14 mouse cellular contexts compared by ENCODE assay signal in genomic region chr14:51384351-51384750, GRCm38 (mm10). TPM values are rescaled to one million over a fixed set of nuclear protein-coding genes. Genes with fewer than 3 reads are reported as not detected.
DNase-seq lines count a peak whose midpoint lies in the region; ATAC-seq and TF ChIP-seq lines count a peak whose summit lies in the region.
"Had no signal": no experiment of that assay in that cellular context is flagged by ENCODE, and none has a peak within 500 bp of the region (broad histone marks: within the 10 kb centered on the region; RNA-seq: fewer than 3 reads in every experiment).

No protein-coding gene starts in this region.

- no peak overlapping the region for H3K9ac ChIP-seq in forebrain, embryonic 12.5 days
- H3K9ac ChIP-seq in forebrain, embryonic 14.5 days (ENCODE audit: low read length) = no peak overlapping the region
- no peak overlapping the region for H3K9ac ChIP-seq in midbrain, embryonic 13.5 days (replicated peaks)
- no peak overlapping the region for H3K9ac ChIP-seq in heart, embryonic 12.5 days
- no peak overlapping the region for H3K9ac ChIP-seq in heart, embryonic 11.5 days (ENCODE audit: low read depth, low read length)
- H3K9ac ChIP-seq: embryonic facial prominence, embryonic 13.5 days; intestine, embryonic 15.5 days; limb, embryonic 13.5 days; lung, embryonic 15.5 days had no signal

- H3K4me3 ChIP-seq in forebrain, embryonic 12.5 days (replicated peaks) = no peak overlapping the region
- no peak overlapping the region for H3K4me3 ChIP-seq in forebrain, embryonic 14.5 days (ENCODE audit: low read depth, low read length)
- H3K4me3 ChIP-seq in thymus, adult 2 months (ENCODE audit: control insufficient read depth, insufficient read depth, low read length) = no peak overlapping the region
- no peak overlapping the region for H3K4me3 ChIP-seq in midbrain, embryonic 13.5 days (replicated peaks)
- no peak overlapping the region for H3K4me3 ChIP-seq in heart, embryonic 12.5 days
- H3K4me3 ChIP-seq in heart, embryonic 11.5 days (ENCODE audit: low read depth, low read length) = no peak overlapping the region
- H3K4me3 ChIP-seq: embryonic facial prominence, embryonic 13.5 days; heart, embryonic 10.5 days; intestine, embryonic 15.5 days; limb, embryonic 13.5 days; lung, embryonic 15.5 days had no signal

- no peaks in the 10 kb centered on the region for H3K4me1 ChIP-seq in forebrain, embryonic 12.5 days
- H3K4me1 ChIP-seq in forebrain, embryonic 14.5 days (ENCODE audit: control insufficient read depth, insufficient read depth, low read length) = no peaks in the 10 kb centered on the region
- H3K4me1 ChIP-seq in thymus, adult 2 months (replicated peaks; ENCODE audit: control insufficient read depth, insufficient read depth, low read length) = no peaks in the 10 kb centered on the region
- no peaks in the 10 kb centered on the region for H3K4me1 ChIP-seq in midbrain, embryonic 13.5 days (replicated peaks)
- H3K4me1 ChIP-seq in heart, embryonic 12.5 days (replicated peaks) = no peaks in the 10 kb centered on the region
- H3K4me1 ChIP-seq in heart, embryonic 11.5 days (ENCODE audit: control insufficient read depth, insufficient read depth, low read length) = no peaks in the 10 kb centered on the region
- H3K4me1 ChIP-seq: embryonic facial prominence, embryonic 13.5 days; heart, embryonic 10.5 days; intestine, embryonic 15.5 days; limb, embryonic 13.5 days; lung, embryonic 15.5 days had no signal

- H3K27ac ChIP-seq in forebrain, embryonic 12.5 days = no peak overlapping the region
- H3K27ac ChIP-seq in forebrain, embryonic 14.5 days (ENCODE audit: low read depth, low read length) = no peak overlapping the region
- no peak overlapping the region for H3K27ac ChIP-seq in thymus, adult 2 months (ENCODE audit: control insufficient read depth, insufficient read depth, low read length)
- no peak overlapping the region for H3K27ac ChIP-seq in midbrain, embryonic 13.5 days
- H3K27ac ChIP-seq in heart, embryonic 12.5 days (ENCODE audit: poor library complexity, severe bottlenecking) = no peak overlapping the region
- H3K27ac ChIP-seq in heart, embryonic 11.5 days (ENCODE audit: low read depth, low read length) = no peak overlapping the region
- H3K27ac ChIP-seq: embryonic facial prominence, embryonic 13.5 days; heart, embryonic 10.5 days; intestine, embryonic 15.5 days; limb, embryonic 13.5 days; lung, embryonic 15.5 days had no signal

- TF ChIP-seq POLR2A in thymus, adult 2 months (IDR thresholded peaks at IDR 0.05; ENCODE audit: control insufficient read depth, extremely low read depth, insufficient read depth, low read length, poor library complexity) = no peak

- ATAC-seq in forebrain, embryonic 12.5 days (ENCODE audit: low FRiP score) = peak; percentile 30; the same call in 1 of the 2 replicates
- no peak for ATAC-seq in forebrain, embryonic 14.5 days
- ATAC-seq in midbrain, embryonic 13.5 days = peak; percentile 67
- ATAC-seq in heart, embryonic 12.5 days (ENCODE audit: insufficient number of reproducible peaks, low FRiP score) = no peak
- no peak for ATAC-seq in heart, embryonic 11.5 days (replicated peaks; ENCODE audit: insufficient number of reproducible peaks, low FRiP score, low TSS enrichment)
- ATAC-seq: intestine, embryonic 15.5 days had no signal

- no peak for DNase-seq in forebrain, embryonic 14.5 days (ENCODE audit: low spot score)
- peak; percentile 50 for DNase-seq in thymus, postnatal 0 days (ENCODE audit: low spot score)
- DNase-seq in thymus, adult 2 months = no peak
- no peak for DNase-seq in right cerebral cortex, postnatal 36 days (ENCODE audit: low spot score in 2 of 2)
- DNase-seq: B cell, adult 2 months had no signal

- TF ChIP-seq CTCF in thymus, adult 2 months (IDR thresholded peaks at IDR 0.05; ENCODE audit: borderline replicate concordance, control insufficient read depth, extremely low read depth, insufficient read depth, low read length, poor library complexity) = no peak

- H3K27me3 ChIP-seq in forebrain, embryonic 12.5 days = no peaks in the 10 kb centered on the region
- H3K27me3 ChIP-seq in forebrain, embryonic 14.5 days (replicated peaks; ENCODE audit: control insufficient read depth, insufficient read depth, low read length) = no peaks in the 10 kb centered on the region
- no peaks in the 10 kb centered on the region for H3K27me3 ChIP-seq in thymus, adult 2 months (ENCODE audit: control insufficient read depth, insufficient read depth, low read length)
- no peaks in the 10 kb centered on the region for H3K27me3 ChIP-seq in midbrain, embryonic 13.5 days
- no peaks in the 10 kb centered on the region for H3K27me3 ChIP-seq in heart, embryonic 12.5 days (replicated peaks)
- H3K27me3 ChIP-seq in heart, embryonic 11.5 days (ENCODE audit: control insufficient read depth, insufficient read depth, low read length) = no peaks in the 10 kb centered on the region
- H3K27me3 ChIP-seq: embryonic facial prominence, embryonic 13.5 days; intestine, embryonic 15.5 days; limb, embryonic 13.5 days; lung, embryonic 15.5 days had no signal

- peaks cover 20% of the 10 kb centered on the region for H3K9me3 ChIP-seq in forebrain, embryonic 12.5 days
- H3K9me3 ChIP-seq in forebrain, embryonic 14.5 days (replicated peaks; ENCODE audit: control insufficient read depth, low read length) = peaks cover 10% of the 10 kb centered on the region
- peaks cover 25% of the 10 kb centered on the region for H3K9me3 ChIP-seq in midbrain, embryonic 13.5 days
- peaks cover 29% of the 10 kb centered on the region for H3K9me3 ChIP-seq in heart, embryonic 12.5 days (replicated peaks)
- peaks cover 19% of the 10 kb centered on the region for H3K9me3 ChIP-seq in heart, embryonic 11.5 days (replicated peaks; ENCODE audit: control insufficient read depth, low read length)
- H3K9me3 ChIP-seq: lung, embryonic 15.5 days had no signal

- H3K4me2 ChIP-seq in forebrain, embryonic 12.5 days = no peak overlapping the region
- H3K4me2 ChIP-seq in forebrain, embryonic 14.5 days (ENCODE audit: low read length) = no peak overlapping the region
- no peak overlapping the region for H3K4me2 ChIP-seq in midbrain, embryonic 13.5 days (replicated peaks)
- H3K4me2 ChIP-seq in heart, embryonic 12.5 days = no peak overlapping the region
- H3K4me2 ChIP-seq in heart, embryonic 11.5 days = no peak overlapping the region
- H3K4me2 ChIP-seq: embryonic facial prominence, embryonic 13.5 days; intestine, embryonic 15.5 days; limb, embryonic 13.5 days; lung, embryonic 15.5 days had no signal

- no peaks in the 10 kb centered on the region for H3K36me3 ChIP-seq in forebrain, embryonic 12.5 days (replicated peaks)
- H3K36me3 ChIP-seq in forebrain, embryonic 14.5 days (ENCODE audit: control insufficient read depth, insufficient read depth, low read length) = no peaks in the 10 kb centered on the region
- H3K36me3 ChIP-seq in thymus, adult 2 months (ENCODE audit: control insufficient read depth, insufficient read depth, low read length) = no peaks in the 10 kb centered on the region
- no peaks in the 10 kb centered on the region for H3K36me3 ChIP-seq in midbrain, embryonic 13.5 days
- no peaks in the 10 kb centered on the region for H3K36me3 ChIP-seq in heart, embryonic 12.5 days
- H3K36me3 ChIP-seq in heart, embryonic 11.5 days (ENCODE audit: control insufficient read depth, insufficient read depth, low read length) = no peaks in the 10 kb centered on the region
- H3K36me3 ChIP-seq: embryonic facial prominence, embryonic 13.5 days; heart, embryonic 10.5 days; intestine, embryonic 15.5 days; limb, embryonic 13.5 days; lung, embryonic 15.5 days had no signal

- 94% methylated on average over 10 of the region's 10 CpGs for WGBS in forebrain, embryonic 12.5 days
- WGBS in forebrain, embryonic 14.5 days = 97% methylated on average over 10 of the region's 10 CpGs
- 97% methylated on average over 10 of the region's 10 CpGs for WGBS in thymus, adult 2 months
- WGBS in midbrain, embryonic 13.5 days = 97% methylated on average over 10 of the region's 10 CpGs
- WGBS in heart, embryonic 12.5 days = 89% methylated on average over 10 of the region's 10 CpGs
- 93% methylated on average over 10 of the region's 10 CpGs for WGBS in heart, embryonic 11.5 days (ENCODE audit: insufficient replicate concordance)

RNA-seq across cellular contexts. Expression of gene Gm7247, which starts 22.8 kb away (rescaled TPM):
- polyA plus RNA-seq in forebrain, embryonic 12.5 days (2016; fragmentation: Nextera tagmentation; extraction: Ambion mirVana) = not detected in 2 replicates
- polyA plus RNA-seq in forebrain, embryonic 14.5 days (2014; fragmentation: Nextera tagmentation; extraction: Ambion mirVana) = not detected in 2 replicates
- polyA plus RNA-seq in thymus, postnatal 0 days (2015; fragmentation: Nextera tagmentation; extraction: Ambion mirVana) = not detected in 2 replicates
- not detected in 2 replicates for polyA plus RNA-seq in thymus, adult 2 months (2012; rRNA removed)
- polyA plus RNA-seq in midbrain, embryonic 13.5 days (2015; fragmentation: Nextera tagmentation; extraction: Ambion mirVana) = not detected in 2 replicates
- polyA plus RNA-seq in heart, embryonic 12.5 days (2016; fragmentation: Nextera tagmentation; extraction: Ambion mirVana) = not detected in 2 replicates
- polyA plus RNA-seq in heart, embryonic 11.5 days (2014; fragmentation: Nextera tagmentation; extraction: Ambion mirVana) = not detected in 2 replicates
- polyA plus RNA-seq: embryonic facial prominence, embryonic 13.5 days; heart, embryonic 10.5 days; intestine, embryonic 15.5 days; limb, embryonic 13.5 days; lung, embryonic 15.5 days had no signal

RNA-seq across cellular contexts. Expression of gene Vmn2r88, which starts 26.3 kb away (rescaled TPM):
- not detected in 2 replicates for polyA plus RNA-seq in forebrain, embryonic 12.5 days (2016; fragmentation: Nextera tagmentation; extraction: Ambion mirVana)
- not detected in 2 replicates for polyA plus RNA-seq in forebrain, embryonic 14.5 days (2014; fragmentation: Nextera tagmentation; extraction: Ambion mirVana)
- not detected in 2 replicates for polyA plus RNA-seq in thymus, postnatal 0 days (2015; fragmentation: Nextera tagmentation; extraction: Ambion mirVana)
- polyA plus RNA-seq in thymus, adult 2 months (2012; rRNA removed) = not detected in 2 replicates
- polyA plus RNA-seq in midbrain, embryonic 13.5 days (2015; fragmentation: Nextera tagmentation; extraction: Ambion mirVana) = not detected in 2 replicates
- not detected in 2 replicates for polyA plus RNA-seq in heart, embryonic 12.5 days (2016; fragmentation: Nextera tagmentation; extraction: Ambion mirVana)
- polyA plus RNA-seq in heart, embryonic 11.5 days (2014; fragmentation: Nextera tagmentation; extraction: Ambion mirVana) = not detected in 2 replicates
- polyA plus RNA-seq: embryonic facial prominence, embryonic 13.5 days; heart, embryonic 10.5 days; intestine, embryonic 15.5 days; limb, embryonic 13.5 days; lung, embryonic 15.5 days had no signal

Comparison
In these comparisons a context has a peak if more than half of its experiments do, and no peak if none do; other contexts are left out.
1. ATAC-seq: peak in forebrain, embryonic 12.5 days (single experiment) and midbrain, embryonic 13.5 days (single experiment); none in forebrain, embryonic 14.5 days (single experiment), heart, embryonic 12.5 days (single experiment) and heart, embryonic 11.5 days (single experiment).